Mouse (Mus musculus): ENCODE measurements around the gene Lrrc43.

DNA sequence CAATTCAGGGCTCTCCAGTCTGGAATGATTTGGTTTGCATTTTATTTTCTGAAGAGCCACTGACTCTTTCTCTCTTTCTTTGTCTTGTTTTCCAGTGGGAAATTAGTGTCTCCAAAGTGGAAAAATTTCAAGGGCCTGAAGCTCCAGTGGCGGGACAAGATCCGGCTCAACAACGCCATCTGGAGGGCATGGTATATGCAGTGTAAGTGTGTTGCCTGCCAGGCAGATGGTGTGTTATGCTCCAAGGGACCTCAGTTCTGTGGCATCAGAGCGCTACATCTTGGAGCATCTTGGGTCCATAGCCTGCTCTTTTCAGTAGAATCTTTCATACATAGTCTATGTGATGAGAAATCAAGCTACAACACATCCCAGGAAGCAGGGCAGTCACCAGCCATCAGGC is 49.2 kb upstream of the Lrrc43 start:
- TF ChIP-seq CTCF (conservative IDR thresholded peaks at IDR 0.05; ENCODE audit: low read length) (peak; percentile 23), NANOG (IDR thresholded peaks at IDR 0.05; ENCODE audit: borderline replicate concordance, low read length) (no peak), POU5F1 (IDR thresholded peaks at IDR 0.05; ENCODE audit: borderline replicate concordance, low read length) (no peak)

Measured in E14TG2a.4 (cell line).